Comparison of ENCODE assay signal across 17 mouse cellular contexts in the genomic region with DNA sequence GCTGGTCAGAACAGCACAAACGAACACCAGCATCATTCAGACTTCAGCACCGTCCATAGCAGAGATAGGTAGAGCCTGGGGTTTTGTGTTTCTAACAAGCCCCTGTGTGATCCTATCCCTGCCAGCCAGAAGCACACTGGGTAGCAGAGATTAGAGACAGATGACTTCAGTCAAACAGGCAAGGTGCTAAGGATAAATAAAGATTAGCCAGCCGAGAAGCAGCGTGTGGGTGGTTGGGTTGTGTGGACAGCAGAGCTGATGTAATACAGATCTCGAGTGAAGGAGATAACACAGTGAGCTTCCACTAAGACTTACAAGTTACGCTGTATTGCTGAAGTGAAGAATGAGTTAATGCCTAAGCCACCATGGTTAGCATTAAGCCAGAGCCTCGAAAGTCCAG.
A peak's percentile ranks its signal among the peaks of the same experiment; 100 is the strongest.
DNase-seq lines count a peak whose midpoint lies in the region; ATAC-seq and TF ChIP-seq lines count a peak whose summit lies in the region.
"Had no signal": no experiment of that assay in that cellular context is flagged by ENCODE, and none has a peak within 500 bp of the region (broad histone marks: within the 10 kb centered on the region; RNA-seq: fewer than 3 reads in every experiment).

No protein-coding gene starts in this region.

- no peak for TF ChIP-seq CTCF in kidney, postnatal 0 days (IDR thresholded peaks at IDR 0.05; ENCODE audit: low read depth)

- peak overlapping the region; percentile 29 for H3K4me2 ChIP-seq in heart, embryonic 11.5 days
- H3K4me2 ChIP-seq in kidney, postnatal 0 days (ENCODE audit: low read length) = no peak overlapping the region
- H3K4me2 ChIP-seq: forebrain, embryonic 13.5 days; intestine, embryonic 15.5 days had no signal

- WGBS in heart, embryonic 11.5 days (ENCODE audit: insufficient replicate concordance) = 11% methylated on average over 7 of the region's 7 CpGs
- WGBS in kidney, postnatal 0 days = 27% methylated on average over 7 of the region's 7 CpGs

- no peaks in the 10 kb centered on the region for H3K36me3 ChIP-seq in heart, embryonic 11.5 days (ENCODE audit: control insufficient read depth, insufficient read depth, low read length)
- H3K36me3 ChIP-seq in kidney, postnatal 0 days (ENCODE audit: insufficient read depth, low read length) = no peaks in the 10 kb centered on the region
- H3K36me3 ChIP-seq: hindbrain, embryonic 10.5 days; intestine, embryonic 15.5 days; midbrain, embryonic 10.5 days had no signal

- no peak overlapping the region for H3K27ac ChIP-seq in heart, embryonic 11.5 days (ENCODE audit: low read depth, low read length)
- no peak overlapping the region for H3K27ac ChIP-seq in kidney, postnatal 0 days
- H3K27ac ChIP-seq: forebrain, embryonic 13.5 days; hindbrain, embryonic 10.5 days; intestine, embryonic 15.5 days; liver, embryonic 14.5 days; midbrain, embryonic 10.5 days had no signal

- H3K27me3 ChIP-seq in heart, embryonic 11.5 days (ENCODE audit: control insufficient read depth, insufficient read depth, low read length) = no peaks in the 10 kb centered on the region
- H3K27me3 ChIP-seq in kidney, postnatal 0 days (ENCODE audit: insufficient read depth, low read length) = no peaks in the 10 kb centered on the region
- H3K27me3 ChIP-seq: CH12.LX; forebrain, embryonic 13.5 days; intestine, embryonic 15.5 days had no signal

- no peak for ATAC-seq in cerebellum, adult (ENCODE audit: insufficient number of reproducible peaks, low FRiP score, low TSS enrichment)
- ATAC-seq in heart, embryonic 11.5 days (replicated peaks; ENCODE audit: insufficient number of reproducible peaks, low FRiP score, low TSS enrichment) = peak; percentile 52; the same call in 1 of the 2 replicates
- ATAC-seq in kidney, postnatal 0 days (replicated peaks; ENCODE audit: low FRiP score, low read depth) = no peak
- ATAC-seq: forebrain, embryonic 13.5 days; intestine, embryonic 15.5 days; Patski had no signal

- peaks cover 8% of the 10 kb centered on the region; the same call in 1 of the 2 replicates for H3K4me1 ChIP-seq in heart, embryonic 11.5 days (ENCODE audit: control insufficient read depth, insufficient read depth, low read length)
- no peaks in the 10 kb centered on the region for H3K4me1 ChIP-seq in kidney, postnatal 0 days (replicated peaks; ENCODE audit: insufficient read depth, low read length)
- H3K4me1 ChIP-seq: intestine, embryonic 15.5 days had no signal

- H3K9me3 ChIP-seq in heart, embryonic 11.5 days (replicated peaks; ENCODE audit: control insufficient read depth, low read length) = no peaks in the 10 kb centered on the region
- H3K9me3 ChIP-seq in kidney, postnatal 0 days (replicated peaks; ENCODE audit: low read length) = no peaks in the 10 kb centered on the region
- H3K9me3 ChIP-seq: forebrain, embryonic 13.5 days; hindbrain, embryonic 10.5 days; intestine, embryonic 15.5 days; midbrain, embryonic 10.5 days had no signal

- no peak overlapping the region for H3K9ac ChIP-seq in heart, embryonic 11.5 days (ENCODE audit: low read depth, low read length)
- H3K9ac ChIP-seq in kidney, postnatal 0 days (ENCODE audit: low read depth, low read length) = no peak overlapping the region
- H3K9ac ChIP-seq: forebrain, embryonic 13.5 days; intestine, embryonic 15.5 days; liver, embryonic 14.5 days had no signal

- no peak overlapping the region for H3K4me3 ChIP-seq in heart, embryonic 11.5 days (ENCODE audit: low read depth, low read length)
- H3K4me3 ChIP-seq in kidney, postnatal 0 days (replicated peaks; ENCODE audit: low read depth, low read length) = no peak overlapping the region
- H3K4me3 ChIP-seq: forebrain, embryonic 13.5 days; hindbrain, embryonic 10.5 days; intestine, embryonic 15.5 days; midbrain, embryonic 10.5 days; myocyte had no signal

- peak; percentile 30 for DNase-seq in cerebellum, adult 11-12 months
- no peak for DNase-seq in heart, adult 18-20 months
- DNase-seq in kidney, postnatal 0 days (ENCODE audit: low spot score) = peak; percentile 13
- no peak for DNase-seq in kidney, adult 11 months
- peak; percentile 46 to 50 for DNase-seq in cerebellum, postnatal 25 days
- DNase-seq in thymus, postnatal 10 days (ENCODE audit: low spot score in 2 of 2) = no peak
- DNase-seq: thymus, adult 18-20 months had no signal

Comparison
In these comparisons a context has a peak if more than half of its experiments do, and no peak if none do; other contexts are left out.
1. DNase-seq: peak in cerebellum, adult 11-12 months (single experiment), kidney, postnatal 0 days (single experiment) and cerebellum, postnatal 25 days (2 of 2); none in heart, adult 18-20 months (0 of 2), kidney, adult 11 months (single experiment) and thymus, postnatal 10 days (0 of 2).